Mouse (Mus musculus): Measurements from ENCODE around the gene Plekhs1. TPM values are rescaled to one million over a fixed set of nuclear protein-coding genes. Genes with fewer than 3 reads are reported as not detected.
A peak's percentile ranks its signal among the peaks of the same experiment; 100 is the strongest.

The Plekhs1 gene
- 0.41 TPM in 1 of 2 replicates, not detected in the other for polyA plus RNA-seq (2011; ENCODE audit: insufficient read depth, insufficient read length, low replicate concordance, missing spikeins)

- H3K4me3 ChIP-seq (replicated peaks; ENCODE audit: control insufficient read depth, low read depth, low read length), result no peak within 1 kb of the TSS
- no peaks in the 10 kb centered on the region; the same call in 1 of the 2 replicates for H3K4me1 ChIP-seq (ENCODE audit: control insufficient read depth, insufficient read depth, low read length)
- no peak within 1 kb of the TSS for H3K27ac ChIP-seq (ENCODE audit: control insufficient read depth, insufficient read depth, low read depth, low read length, poor library complexity)
- TF ChIP-seq POLR2A (IDR thresholded peaks at IDR 0.05; ENCODE audit: borderline replicate concordance, control insufficient read depth, low read depth, low read length) (no peak), CTCF (IDR thresholded peaks at IDR 0.05; ENCODE audit: control insufficient read depth, insufficient read depth, low read length) (no peak)
- WGBS, result 70% methylated on average over 10 of the region's 10 CpGs
Observed at GRCm38 (mm10) chr19:56461522-56462101, at the start of gene Plekhs1. Plekhs1 (plus strand) TSS chr19:56461640.

GRCm38 (mm10) chr19:56418404-56418803 is 43.0 kb upstream of the Plekhs1 start:
- Histone ChIP-seq H3K27ac (ENCODE audit: control insufficient read depth, insufficient read depth, low read depth, low read length, poor library complexity) (no peak overlapping the region), H3K4me3 (replicated peaks; ENCODE audit: control insufficient read depth, low read depth, low read length) (no peak overlapping the region), H3K4me1 (ENCODE audit: control insufficient read depth, insufficient read depth, low read length) (no peaks in the 10 kb centered on the region)
- 79% methylated on average over 4 of the region's 4 CpGs for WGBS
- TF ChIP-seq POLR2A (IDR thresholded peaks at IDR 0.05; ENCODE audit: borderline replicate concordance, control insufficient read depth, low read depth, low read length) (no peak), CTCF (IDR thresholded peaks at IDR 0.05; ENCODE audit: control insufficient read depth, insufficient read depth, low read length) (no peak)

DNA sequence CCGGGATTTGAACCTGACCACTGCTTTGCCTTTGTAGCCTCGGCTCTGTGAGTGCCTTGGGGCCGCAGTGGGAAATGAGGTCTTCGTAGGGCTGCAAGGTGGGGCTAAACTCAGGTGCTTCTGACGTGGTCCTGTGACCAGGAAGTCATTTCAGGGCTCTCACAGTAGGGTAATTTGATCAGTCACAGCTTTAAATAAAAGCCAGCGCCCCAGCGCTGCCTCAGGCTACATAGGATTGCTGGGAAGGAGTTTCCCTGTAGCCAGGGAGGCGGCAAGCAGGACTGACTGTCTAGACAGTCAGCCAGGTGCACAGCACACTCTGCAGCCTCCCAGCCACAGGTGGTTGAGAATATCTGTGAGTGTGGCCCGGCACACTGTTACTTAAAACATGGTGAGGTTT is 42.0 kb upstream of the Plekhs1 start:
- Histone ChIP-seq H3K27ac (ENCODE audit: control insufficient read depth, insufficient read depth, low read depth, low read length, poor library complexity) (no peak overlapping the region), H3K4me3 (replicated peaks; ENCODE audit: control insufficient read depth, low read depth, low read length) (no peak overlapping the region), H3K4me1 (ENCODE audit: control insufficient read depth, insufficient read depth, low read length) (no peaks in the 10 kb centered on the region)
- WGBS, result 84% methylated on average over 9 of the region's 9 CpGs
- no peak for TF ChIP-seq POLR2A (IDR thresholded peaks at IDR 0.05; ENCODE audit: borderline replicate concordance, control insufficient read depth, low read depth, low read length)
- TF ChIP-seq CTCF (IDR thresholded peaks at IDR 0.05; ENCODE audit: control insufficient read depth, insufficient read depth, low read length), result no peak

- WGBS, result 84% methylated on average over 3 of the region's 3 CpGs
- H3K4me3 ChIP-seq (replicated peaks; ENCODE audit: control insufficient read depth, low read depth, low read length), result no peak overlapping the region
Observed at GRCm38 (mm10) chr19:56420345-56420744, 41.1 kb upstream of the Plekhs1 start.

DNA sequence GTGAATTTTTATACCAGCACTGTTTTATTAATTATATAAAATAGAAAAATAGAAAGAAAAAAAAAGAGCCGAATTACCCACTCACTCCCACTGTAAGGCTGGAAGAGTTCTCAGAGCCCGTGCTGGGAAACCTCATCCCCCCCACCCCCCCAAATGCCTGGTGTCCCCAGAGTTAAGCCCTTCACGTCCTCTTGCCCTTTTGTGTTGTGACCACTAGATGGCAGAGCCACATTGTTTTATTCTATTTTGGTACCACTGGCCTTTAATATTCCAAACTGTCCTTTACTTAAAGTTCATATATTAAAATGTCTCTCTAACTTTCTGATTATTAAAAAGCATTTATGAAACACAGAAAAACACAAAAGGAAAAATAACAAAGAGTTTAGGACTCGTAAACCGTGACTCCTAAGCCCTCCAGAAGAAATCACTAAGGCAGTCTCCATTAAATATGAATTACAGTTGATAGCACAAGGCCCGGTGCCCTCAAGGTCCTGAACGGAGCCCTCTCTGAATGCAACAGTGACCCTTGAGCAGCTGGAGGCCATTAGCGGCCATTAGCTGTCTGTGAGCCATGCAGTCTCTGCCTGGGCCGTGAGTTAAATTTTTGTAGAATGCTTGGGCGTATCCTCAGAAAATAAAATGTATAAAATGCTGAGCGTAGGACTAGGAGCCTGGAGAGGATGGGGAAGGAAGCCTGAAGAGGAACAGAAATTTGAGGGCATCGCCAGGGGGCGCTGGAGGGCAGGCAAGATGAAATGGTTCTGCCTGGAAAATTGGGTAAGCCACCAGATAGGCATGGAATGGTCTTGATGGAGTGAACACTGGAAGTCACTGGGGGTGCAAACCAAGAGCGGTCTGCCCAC is 38.7 kb upstream of the Plekhs1 start:
- no peak overlapping the region for H3K4me3 ChIP-seq (replicated peaks; ENCODE audit: control insufficient read depth, low read depth, low read length)
- H3K27ac ChIP-seq (ENCODE audit: control insufficient read depth, insufficient read depth, low read depth, low read length, poor library complexity), result no peak overlapping the region
- WGBS, result 62% methylated on average over 14 of the region's 14 CpGs
- H3K4me1 ChIP-seq (ENCODE audit: control insufficient read depth, insufficient read depth, low read length), result no peaks in the 10 kb centered on the region
- TF ChIP-seq POLR2A (IDR thresholded peaks at IDR 0.05; ENCODE audit: borderline replicate concordance, control insufficient read depth, low read depth, low read length) (no peak), CTCF (IDR thresholded peaks at IDR 0.05; ENCODE audit: control insufficient read depth, insufficient read depth, low read length) (peak; percentile 88)

More at GRCm38 (mm10) chr19:56420345-56420744, 41.1 kb upstream of the Plekhs1 start:
- H3K27ac ChIP-seq (ENCODE audit: control insufficient read depth, insufficient read depth, low read depth, low read length, poor library complexity), result no peak overlapping the region
- H3K4me1 ChIP-seq (ENCODE audit: control insufficient read depth, insufficient read depth, low read length), result no peaks in the 10 kb centered on the region
- TF ChIP-seq POLR2A (IDR thresholded peaks at IDR 0.05; ENCODE audit: borderline replicate concordance, control insufficient read depth, low read depth, low read length) (no peak), CTCF (IDR thresholded peaks at IDR 0.05; ENCODE audit: control insufficient read depth, insufficient read depth, low read length) (no peak)

GRCm38 (mm10) chr19:56423370-56423769 is 38.1 kb upstream of the Plekhs1 start:
- H3K4me3 ChIP-seq (replicated peaks; ENCODE audit: control insufficient read depth, low read depth, low read length), result no peak overlapping the region
- TF ChIP-seq CTCF (IDR thresholded peaks at IDR 0.05; ENCODE audit: control insufficient read depth, insufficient read depth, low read length), result no peak
- TF ChIP-seq POLR2A (IDR thresholded peaks at IDR 0.05; ENCODE audit: borderline replicate concordance, control insufficient read depth, low read depth, low read length), result no peak
- 87% methylated on average over 12 of the region's 12 CpGs for WGBS
- no peaks in the 10 kb centered on the region for H3K4me1 ChIP-seq (ENCODE audit: control insufficient read depth, insufficient read depth, low read length)
- no peak overlapping the region for H3K27ac ChIP-seq (ENCODE audit: control insufficient read depth, insufficient read depth, low read depth, low read length, poor library complexity)

- Histone ChIP-seq H3K4me1 (ENCODE audit: control insufficient read depth, insufficient read depth, low read length) (no peaks in the 10 kb centered on the region), H3K4me3 (replicated peaks; ENCODE audit: control insufficient read depth, low read depth, low read length) (no peak overlapping the region), H3K27ac (ENCODE audit: control insufficient read depth, insufficient read depth, low read depth, low read length, poor library complexity) (no peak overlapping the region)
- WGBS, result 82% methylated on average over 17 of the region's 17 CpGs
- no peak for TF ChIP-seq CTCF (IDR thresholded peaks at IDR 0.05; ENCODE audit: control insufficient read depth, insufficient read depth, low read length)
- TF ChIP-seq POLR2A (IDR thresholded peaks at IDR 0.05; ENCODE audit: borderline replicate concordance, control insufficient read depth, low read depth, low read length), result no peak
Observed at GRCm38 (mm10) chr19:56424606-56425395, 36.6 kb upstream of the Plekhs1 start.

DNA sequence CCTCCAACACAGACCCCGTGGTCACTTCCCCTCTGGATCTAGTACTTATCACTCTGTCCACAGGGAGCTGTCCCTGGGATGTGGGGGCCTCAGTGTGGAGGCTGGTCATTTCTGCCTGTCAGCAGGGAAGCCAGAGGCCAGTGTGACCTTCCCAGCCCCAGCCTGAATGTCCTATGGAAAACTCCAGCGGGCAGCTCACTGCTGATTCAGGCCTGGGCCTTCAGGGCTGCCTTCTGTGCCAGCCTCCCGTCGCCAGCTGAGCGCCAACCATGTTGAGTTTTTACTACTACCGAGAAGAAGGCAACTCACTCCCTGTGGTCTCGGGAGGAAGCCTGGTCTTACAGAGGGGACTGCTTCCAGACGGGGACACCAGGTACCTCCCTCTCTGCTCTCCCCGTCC is 35.9 kb upstream of the Plekhs1 start:
- H3K27ac ChIP-seq (ENCODE audit: control insufficient read depth, insufficient read depth, low read depth, low read length, poor library complexity), result no peak overlapping the region
- 84% methylated on average over 9 of the region's 9 CpGs for WGBS
- no peak overlapping the region for H3K4me3 ChIP-seq (replicated peaks; ENCODE audit: control insufficient read depth, low read depth, low read length)
- no peak for TF ChIP-seq POLR2A (IDR thresholded peaks at IDR 0.05; ENCODE audit: borderline replicate concordance, control insufficient read depth, low read depth, low read length)
- no peaks in the 10 kb centered on the region for H3K4me1 ChIP-seq (ENCODE audit: control insufficient read depth, insufficient read depth, low read length)
